Mouse (Mus musculus) liver, postnatal 0 days (tissue): ENCODE results near the gene Rpl10a.

Experiments
- CTCF ChIP-seq: sonication (generic); IDR thresholded peaks from 2 replicates; pipeline ENCODE4 v1.5.1; 2016; ENCODE audit warnings: antibody characterized with exemption, low read depth
- EP300 ChIP-seq: IDR thresholded peaks from 2 replicates; pipeline ENCODE4 v1.6.1; 2016; ENCODE audit warnings: antibody characterized with exemption, low read depth, mild to moderate bottlenecking

DNA sequence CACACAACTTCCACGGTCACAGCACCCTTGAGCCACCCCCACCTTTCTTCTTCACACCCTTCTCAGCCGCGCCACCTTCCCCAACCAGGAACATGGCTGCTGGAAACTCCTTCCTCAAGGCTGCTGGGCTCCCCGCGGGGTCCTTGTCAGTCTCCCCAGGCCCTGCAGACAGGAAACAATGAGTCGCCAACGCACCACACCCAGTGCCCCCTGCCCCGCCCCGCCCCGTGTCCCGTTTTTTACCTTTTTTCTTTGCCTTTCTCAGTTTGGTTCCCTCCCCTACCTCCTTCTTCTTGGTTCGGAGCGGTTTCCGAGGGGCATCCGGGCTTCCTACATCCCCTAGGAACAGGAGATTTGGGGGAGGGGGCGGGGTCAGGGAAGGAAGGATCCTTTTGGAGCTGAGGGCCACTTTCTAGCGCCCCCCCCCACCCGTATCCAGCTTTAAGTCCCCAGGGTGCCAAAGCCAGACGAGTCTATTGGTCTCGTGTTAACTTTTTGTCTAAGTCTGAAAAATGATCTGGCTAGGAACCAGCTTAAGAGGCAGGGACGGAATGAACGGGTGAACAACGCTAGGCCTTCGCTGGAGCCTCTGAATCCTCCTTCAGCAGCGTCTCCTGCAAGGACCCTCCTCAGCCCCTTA is 34.5 kb downstream of the Rpl10a start:
- no peak for TF ChIP-seq CTCF
- no peak for TF ChIP-seq EP300
